Mouse (Mus musculus) C3H10T1/2 (cell line): Measurements from ENCODE around the gene Magoh. TPM values are rescaled to one million over a fixed set of nuclear protein-coding genes. Genes with fewer than 3 reads are reported as not detected.

Experiments used
- polyA plus RNA-seq, 2 experiments: library from polyadenylated mRNA; unstranded; fragments of >200 nt; fragmentation: generic; extraction: Trizol; gene quantifications; one replicate each; pipeline ENCODE4 v1.2.1; 2012; ENCODE audit warnings: missing spikeins in 2 of 2

Magoh gene
- polyA plus RNA-seq = 10 to 100 TPM; 22.3 to 95.4 TPM

GRCm38 (mm10) chr4:107879254-107880050 lies at the start of gene Magoh:
Gene Magoh, plus strand, starts transcription at chr4:107879755.

GRCm38 (mm10) chr4:107889731-107890432 lies 10.3 kb downstream of the Magoh start, which contains the start of gene 0610037L13Rik:
Gene 0610037L13Rik, plus strand, starts transcription at chr4:107889813.

GRCm38 (mm10) chr4:107923145-107923802 lies 43.7 kb downstream of the Magoh start, which contains the start of gene Cpt2:
Gene Cpt2, minus strand, starts transcription at chr4:107923610.

Other genes starting within 250 kb of the Magoh start
- under 1 TPM; 0.02 to 0.31 TPM for gene Dmrtb1, start 195.5 kb upstream of the Magoh start, polyA plus RNA-seq
- gene Lrp8, start 77.5 kb upstream of the Magoh start, polyA plus RNA-seq = 1 to 10 TPM; 1.3 to 1.5 TPM
- 10 to 100 TPM; 95.4 to 97.3 TPM for gene 0610037L13Rik, start 10.1 kb downstream of the Magoh start, polyA plus RNA-seq
- gene Cpt2, start 43.9 kb downstream of the Magoh start, polyA plus RNA-seq = 10 to 100 TPM; 15.6 to 40.9 TPM
- gene Slc1a7, start 88.6 kb downstream of the Magoh start, polyA plus RNA-seq = not detected
- 1 to 10 TPM in 1 of 2 experiments, under 1 TPM in 1; 0.04 to 1.7 TPM for gene Podn, start 216.7 kb downstream of the Magoh start, polyA plus RNA-seq